Mouse (Mus musculus): ENCODE measurements at regions not wholly inside any gene's neighbourhood (a gene's known extent, or its start where the extent isn't known, plus 50 kb on each side); places are given as distances from the start of the nearest gene placed in this dataset.

DNA sequence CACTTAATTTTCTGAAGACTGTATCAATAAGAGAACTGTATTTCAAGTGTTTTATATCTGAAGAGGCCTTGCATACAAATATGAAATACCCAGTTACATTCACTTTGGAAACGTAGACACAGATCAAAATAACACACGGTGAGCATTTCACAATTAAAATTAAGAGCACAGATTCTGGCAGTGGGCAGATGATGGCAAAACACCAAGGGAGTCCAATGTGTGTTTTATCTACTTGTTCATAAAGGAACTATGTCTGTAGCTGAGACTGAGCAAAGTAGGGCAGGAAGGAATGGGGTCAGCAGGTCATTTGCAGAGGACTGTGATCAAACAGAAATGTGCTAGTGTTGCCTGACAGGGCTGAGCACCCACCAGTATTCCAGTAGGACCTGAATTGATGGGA, 171.6 kb upstream of the Pabpc6 start:
- no peak overlapping the region for H3K27ac ChIP-seq (ENCODE audit: insufficient read depth, low read length)
- no peak overlapping the region for H3K4me3 ChIP-seq (ENCODE audit: insufficient read depth, low read length)
- no peak for TF ChIP-seq POLR2A (IDR thresholded peaks at IDR 0.05; ENCODE audit: low read depth, low read length)
- no peak for TF ChIP-seq CTCF (IDR thresholded peaks at IDR 0.05; ENCODE audit: borderline replicate concordance, insufficient read depth, low read length)
- H3K4me1 ChIP-seq (ENCODE audit: control insufficient read depth, insufficient read depth, low read length): no peaks in the 10 kb centered on the region

GRCm38 (mm10) chr17:9839256-9839655, 169.7 kb upstream of the Pabpc6 start:
- H3K4me1 ChIP-seq (ENCODE audit: control insufficient read depth, insufficient read depth, low read length): no peaks in the 10 kb centered on the region
- TF ChIP-seq POLR2A (IDR thresholded peaks at IDR 0.05; ENCODE audit: low read depth, low read length) (no peak), CTCF (IDR thresholded peaks at IDR 0.05; ENCODE audit: borderline replicate concordance, insufficient read depth, low read length) (no peak)
- H3K27ac ChIP-seq (ENCODE audit: insufficient read depth, low read length): no peak overlapping the region
- H3K4me3 ChIP-seq (ENCODE audit: insufficient read depth, low read length): no peak overlapping the region

DNA sequence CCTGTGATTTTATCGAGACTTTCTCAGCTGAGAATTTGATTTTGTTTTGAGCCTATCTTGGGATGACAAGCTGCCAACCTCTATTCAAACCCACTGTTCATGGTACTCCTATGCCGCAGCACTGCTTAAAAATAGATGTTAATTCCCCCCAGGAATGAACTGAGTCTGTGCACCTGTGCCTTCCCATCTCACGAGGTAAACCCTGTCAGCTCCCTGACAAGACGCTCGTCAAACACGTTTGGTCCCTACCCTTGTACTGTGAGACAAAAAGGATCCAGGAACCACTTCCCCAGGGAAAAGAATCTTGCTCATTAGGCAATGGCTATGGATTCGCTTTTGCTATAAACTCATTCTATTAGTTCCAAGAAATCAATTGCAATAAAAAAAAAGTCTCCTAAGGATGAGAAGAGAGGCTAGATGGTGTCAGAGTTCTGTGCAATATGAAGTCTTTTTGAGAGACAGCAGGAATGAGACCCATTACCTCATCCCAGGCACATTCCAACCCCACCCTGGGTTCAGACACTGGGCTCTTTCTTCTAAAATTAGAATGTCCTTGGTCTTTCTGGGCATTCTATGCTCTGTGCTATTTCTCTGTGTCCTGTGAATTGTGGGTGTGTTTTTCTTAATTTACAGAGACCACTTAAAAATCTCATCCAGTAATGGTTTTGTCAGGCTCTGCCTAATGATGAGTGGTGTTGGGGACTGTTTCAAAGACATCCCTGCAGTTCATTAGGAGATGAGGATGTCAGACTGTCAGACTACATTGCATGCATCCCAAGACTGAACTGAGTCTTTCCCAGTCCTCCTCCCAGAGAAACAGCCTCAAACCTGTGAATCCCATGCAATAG, 167.7 kb upstream of the Pabpc6 start:
- no peaks in the 10 kb centered on the region for H3K4me1 ChIP-seq (ENCODE audit: control insufficient read depth, insufficient read depth, low read length)
- no peak overlapping the region for H3K4me3 ChIP-seq (ENCODE audit: insufficient read depth, low read length)
- no peak overlapping the region for H3K27ac ChIP-seq (ENCODE audit: insufficient read depth, low read length)
- no peak for TF ChIP-seq CTCF (IDR thresholded peaks at IDR 0.05; ENCODE audit: borderline replicate concordance, insufficient read depth, low read length)
- TF ChIP-seq POLR2A (IDR thresholded peaks at IDR 0.05; ENCODE audit: low read depth, low read length): no peak

GRCm38 (mm10) chr17:9829895-9830294, 160.4 kb upstream of the Pabpc6 start:
- H3K27ac ChIP-seq (ENCODE audit: insufficient read depth, low read length): no peak overlapping the region
- no peak overlapping the region for H3K4me3 ChIP-seq (ENCODE audit: insufficient read depth, low read length)
- no peaks in the 10 kb centered on the region for H3K4me1 ChIP-seq (ENCODE audit: control insufficient read depth, insufficient read depth, low read length)
- TF ChIP-seq CTCF (IDR thresholded peaks at IDR 0.05; ENCODE audit: borderline replicate concordance, insufficient read depth, low read length): no peak
- no peak for TF ChIP-seq POLR2A (IDR thresholded peaks at IDR 0.05; ENCODE audit: low read depth, low read length)

- no peak overlapping the region for H3K27ac ChIP-seq (ENCODE audit: insufficient read depth, low read length)
- H3K4me3 ChIP-seq (ENCODE audit: insufficient read depth, low read length): no peak overlapping the region
- H3K4me1 ChIP-seq (ENCODE audit: control insufficient read depth, insufficient read depth, low read length): no peaks in the 10 kb centered on the region
- TF ChIP-seq CTCF (IDR thresholded peaks at IDR 0.05; ENCODE audit: borderline replicate concordance, insufficient read depth, low read length) (no peak), POLR2A (IDR thresholded peaks at IDR 0.05; ENCODE audit: low read depth, low read length) (no peak)
Measured at GRCm38 (mm10) chr17:9821358-9821757, 151.8 kb upstream of the Pabpc6 start.

GRCm38 (mm10) chr17:9817056-9817455, 147.5 kb upstream of the Pabpc6 start:
- TF ChIP-seq POLR2A (IDR thresholded peaks at IDR 0.05; ENCODE audit: low read depth, low read length) (no peak), CTCF (IDR thresholded peaks at IDR 0.05; ENCODE audit: borderline replicate concordance, insufficient read depth, low read length) (no peak)
- Histone ChIP-seq H3K4me1 (ENCODE audit: control insufficient read depth, insufficient read depth, low read length) (no peaks in the 10 kb centered on the region), H3K4me3 (ENCODE audit: insufficient read depth, low read length) (no peak overlapping the region), H3K27ac (ENCODE audit: insufficient read depth, low read length) (no peak overlapping the region)

- no peak overlapping the region for H3K27ac ChIP-seq (ENCODE audit: insufficient read depth, low read length)
- no peaks in the 10 kb centered on the region for H3K4me1 ChIP-seq (ENCODE audit: control insufficient read depth, insufficient read depth, low read length)
- TF ChIP-seq CTCF (IDR thresholded peaks at IDR 0.05; ENCODE audit: borderline replicate concordance, insufficient read depth, low read length): no peak
- no peak overlapping the region for H3K4me3 ChIP-seq (ENCODE audit: insufficient read depth, low read length)
Measured at GRCm38 (mm10) chr17:9797069-9797468, 127.6 kb upstream of the Pabpc6 start.

DNA sequence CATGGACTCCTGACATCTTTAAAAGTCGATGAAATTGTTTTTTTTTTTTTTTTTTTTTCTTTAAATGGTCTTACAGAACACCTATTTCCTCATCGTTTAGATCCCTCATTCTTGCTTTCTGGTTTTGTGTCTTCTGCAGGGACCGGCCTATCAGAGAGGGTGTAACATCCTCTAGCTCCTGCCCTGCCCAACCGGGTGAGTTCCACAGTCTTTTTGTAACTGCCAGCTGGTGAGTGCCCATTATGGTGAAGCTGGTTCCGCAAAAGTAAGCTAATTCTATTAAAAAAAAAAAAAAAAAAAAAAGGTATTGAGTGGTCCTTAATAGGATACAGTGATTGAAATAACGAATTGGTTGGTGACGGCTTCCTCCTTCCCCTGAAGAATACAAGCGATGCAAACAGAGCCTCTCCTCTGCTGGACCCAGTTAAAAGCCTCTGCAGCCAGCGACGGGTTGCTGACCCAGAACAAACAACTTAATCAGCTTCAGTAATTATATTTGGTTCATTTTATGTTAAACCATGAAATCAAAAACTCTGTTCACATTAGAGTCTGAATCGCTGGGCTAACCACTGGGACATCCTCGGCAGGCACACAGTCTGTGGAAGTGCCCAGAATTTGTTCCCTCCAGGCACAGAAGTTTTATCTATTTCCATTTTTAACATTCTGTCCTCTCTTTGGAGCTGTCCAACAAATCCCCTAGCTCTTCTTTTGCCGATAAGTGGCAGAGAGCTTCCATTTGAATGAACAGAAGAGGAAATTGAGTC, 126.9 kb upstream of the Pabpc6 start:
- Histone ChIP-seq H3K27ac (ENCODE audit: insufficient read depth, low read length) (no peak overlapping the region), H3K4me3 (ENCODE audit: insufficient read depth, low read length) (no peak overlapping the region), H3K4me1 (ENCODE audit: control insufficient read depth, insufficient read depth, low read length) (no peaks in the 10 kb centered on the region)
- TF ChIP-seq POLR2A (IDR thresholded peaks at IDR 0.05; ENCODE audit: low read depth, low read length) (no peak), CTCF (IDR thresholded peaks at IDR 0.05; ENCODE audit: borderline replicate concordance, insufficient read depth, low read length) (no peak)

GRCm38 (mm10) chr17:9778866-9779265, 109.3 kb upstream of the Pabpc6 start:
- no peak overlapping the region for H3K4me3 ChIP-seq (ENCODE audit: insufficient read depth, low read length)
- TF ChIP-seq CTCF (IDR thresholded peaks at IDR 0.05; ENCODE audit: borderline replicate concordance, insufficient read depth, low read length) (no peak), POLR2A (IDR thresholded peaks at IDR 0.05; ENCODE audit: low read depth, low read length) (no peak)
- no peaks in the 10 kb centered on the region for H3K4me1 ChIP-seq (ENCODE audit: control insufficient read depth, insufficient read depth, low read length)
- no peak overlapping the region for H3K27ac ChIP-seq (ENCODE audit: insufficient read depth, low read length)

DNA sequence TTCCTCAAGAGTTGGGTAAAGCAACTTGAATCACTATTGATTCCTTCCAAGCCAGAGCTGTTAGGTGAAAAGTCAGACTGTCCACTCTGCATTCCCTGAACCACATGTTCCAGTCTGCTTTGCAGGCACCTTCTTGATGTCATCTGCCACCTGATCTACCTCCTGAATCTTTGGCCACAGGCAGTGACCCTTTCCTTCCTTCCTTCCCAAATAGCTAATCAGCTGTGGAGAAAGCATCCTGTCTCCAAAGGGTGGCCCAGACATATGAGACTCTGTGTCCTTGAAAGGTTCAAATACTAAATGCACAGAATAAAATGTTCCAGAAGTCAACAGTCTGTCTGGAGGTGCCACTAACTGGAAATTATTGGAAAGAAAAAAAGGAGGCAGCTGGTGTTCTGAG, 107.6 kb upstream of the Pabpc6 start:
- H3K4me1 ChIP-seq (ENCODE audit: control insufficient read depth, insufficient read depth, low read length): no peaks in the 10 kb centered on the region
- TF ChIP-seq CTCF (IDR thresholded peaks at IDR 0.05; ENCODE audit: borderline replicate concordance, insufficient read depth, low read length): no peak
- TF ChIP-seq POLR2A (IDR thresholded peaks at IDR 0.05; ENCODE audit: low read depth, low read length): no peak
- no peak overlapping the region for H3K27ac ChIP-seq (ENCODE audit: insufficient read depth, low read length)
- no peak overlapping the region for H3K4me3 ChIP-seq (ENCODE audit: insufficient read depth, low read length)

All from embryonic fibroblast, embryonic 13.5 days (primary cell).